Mouse (Mus musculus): ENCODE measurements around the gene Hba-x.
"Not testable (repeated sequence)": the region's sequence is repeated elsewhere in the genome, so short reads cannot be mapped to it uniquely, and the experiment has no call there.

DNA sequence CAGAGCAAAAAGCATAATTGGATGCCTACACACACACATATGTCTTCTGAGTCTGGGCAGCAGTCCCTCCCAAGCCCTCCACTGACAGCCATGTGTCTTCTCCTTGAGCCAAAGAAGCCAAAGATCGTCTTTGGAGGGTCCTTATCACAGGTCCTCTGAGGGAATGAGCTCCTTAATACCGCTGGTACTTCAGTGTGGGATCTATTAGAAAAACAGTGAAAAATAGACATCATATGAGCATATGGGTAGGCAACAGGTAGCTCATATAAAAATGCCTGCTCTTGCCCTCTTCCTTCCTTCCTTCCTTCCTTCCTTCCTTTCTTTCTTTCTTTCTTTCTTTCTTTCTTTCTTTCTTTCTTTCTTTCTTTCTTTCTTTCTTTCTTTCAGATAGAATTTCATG is 8.4 kb downstream of the Hba-x start:
- TF ChIP-seq CTCF (IDR thresholded peaks at IDR 0.05; ENCODE audit: low read depth, low read length); POLR2A (IDR thresholded peaks at IDR 0.05; ENCODE audit: insufficient read depth, low read length); EP300 (IDR thresholded peaks at IDR 0.05; ENCODE audit: insufficient read depth, low read depth, low read length): not testable (repeated sequence)
